Mouse (Mus musculus): ENCODE results near the gene Nck1.

The Nck1 gene

DNA sequence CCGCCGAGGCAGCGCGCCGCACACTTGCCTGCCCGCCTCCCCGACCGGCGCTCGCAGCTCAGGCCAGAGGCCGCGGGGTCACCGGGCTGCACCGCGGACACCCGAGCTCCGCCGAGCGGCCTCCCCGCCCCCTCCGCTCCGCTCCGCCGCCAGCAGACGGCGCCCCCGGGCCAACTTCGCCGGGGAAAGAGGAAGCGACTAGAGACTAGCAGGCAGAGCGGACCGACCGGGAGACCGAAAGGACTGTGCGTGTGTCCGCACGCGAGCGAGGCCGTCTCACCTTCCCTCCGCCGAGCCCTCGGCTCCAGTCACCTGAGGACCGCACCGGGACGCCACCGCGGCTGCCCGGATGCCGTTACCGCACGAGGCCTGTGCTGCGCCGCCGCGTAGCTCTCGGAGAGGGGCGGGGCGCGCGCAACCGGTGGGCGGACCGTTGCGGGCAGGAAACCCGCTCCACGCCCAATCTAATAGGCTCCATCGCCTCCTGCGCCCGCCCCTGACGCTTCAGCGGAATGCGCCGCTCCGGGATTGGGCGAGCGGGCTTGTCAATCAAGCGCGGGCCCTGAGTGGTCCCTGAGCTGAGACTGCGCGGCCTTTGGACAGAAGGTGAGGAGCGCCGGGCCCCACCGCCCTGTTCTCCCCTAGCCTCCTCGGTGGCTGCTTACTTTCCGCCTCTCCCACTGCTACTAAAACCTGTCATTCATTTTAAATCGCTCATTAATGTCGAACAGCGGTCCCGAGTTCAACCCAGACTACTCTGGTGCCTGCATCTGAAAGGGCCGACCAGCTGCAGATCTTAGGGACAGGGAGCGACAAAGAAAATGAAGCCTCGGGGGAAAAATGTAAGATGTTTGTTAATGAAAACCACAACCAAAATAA lies at the start of gene Nck1:
Gene Nck1, minus strand, starts transcription at position 420 of the 879 bp plus-strand sequence.
- peak; percentile 92 for DNase-seq (ENCODE audit: low read depth, low spot score)

DNA sequence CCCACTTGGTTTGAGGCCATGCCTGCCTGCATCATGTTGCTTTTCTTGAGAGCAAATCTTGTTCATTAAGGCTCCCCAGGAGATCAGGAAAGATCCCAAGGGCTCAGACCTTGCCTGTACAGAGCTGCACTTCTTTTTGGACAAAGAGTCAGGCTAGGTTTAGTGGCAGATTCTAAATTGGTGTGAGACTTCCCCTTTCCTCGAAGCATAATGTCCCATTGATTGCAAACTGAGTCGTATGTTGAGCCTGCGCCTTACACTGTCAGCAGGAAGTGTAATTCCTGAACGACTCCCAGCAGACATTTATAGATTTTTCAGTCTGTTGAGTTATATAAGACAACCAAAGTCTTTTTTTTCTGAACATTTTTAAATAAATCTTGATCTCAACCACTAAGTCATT lies 44.5 kb upstream of the Nck1 start:
- DNase-seq (ENCODE audit: low read depth, low spot score) = no peak

DNA sequence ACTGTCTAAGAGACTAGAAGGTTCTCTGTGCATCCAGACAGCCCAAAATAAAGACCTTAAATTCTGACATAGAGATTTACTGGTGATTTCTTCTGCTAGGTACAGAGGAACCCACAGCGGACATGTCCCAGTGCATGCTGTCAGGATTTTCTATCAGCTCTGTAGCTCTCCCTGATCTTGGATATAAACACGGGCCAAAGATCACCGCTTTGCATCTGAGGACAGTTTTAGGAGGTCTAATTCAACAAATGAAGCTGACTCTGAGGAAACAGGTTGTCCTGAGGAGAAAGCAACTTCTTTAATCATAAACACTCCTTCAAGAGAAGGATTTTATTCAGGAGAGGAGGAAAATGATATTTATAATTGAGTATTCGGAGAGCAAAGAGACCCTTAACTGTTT lies 38.1 kb upstream of the Nck1 start:
- DNase-seq (ENCODE audit: low read depth, low spot score) = no peak

- DNase-seq (ENCODE audit: low read depth, low spot score) = no peak
Measured at GRCm38 (mm10) chr9:100582883-100583575, 37.1 kb upstream of the Nck1 start.

DNA sequence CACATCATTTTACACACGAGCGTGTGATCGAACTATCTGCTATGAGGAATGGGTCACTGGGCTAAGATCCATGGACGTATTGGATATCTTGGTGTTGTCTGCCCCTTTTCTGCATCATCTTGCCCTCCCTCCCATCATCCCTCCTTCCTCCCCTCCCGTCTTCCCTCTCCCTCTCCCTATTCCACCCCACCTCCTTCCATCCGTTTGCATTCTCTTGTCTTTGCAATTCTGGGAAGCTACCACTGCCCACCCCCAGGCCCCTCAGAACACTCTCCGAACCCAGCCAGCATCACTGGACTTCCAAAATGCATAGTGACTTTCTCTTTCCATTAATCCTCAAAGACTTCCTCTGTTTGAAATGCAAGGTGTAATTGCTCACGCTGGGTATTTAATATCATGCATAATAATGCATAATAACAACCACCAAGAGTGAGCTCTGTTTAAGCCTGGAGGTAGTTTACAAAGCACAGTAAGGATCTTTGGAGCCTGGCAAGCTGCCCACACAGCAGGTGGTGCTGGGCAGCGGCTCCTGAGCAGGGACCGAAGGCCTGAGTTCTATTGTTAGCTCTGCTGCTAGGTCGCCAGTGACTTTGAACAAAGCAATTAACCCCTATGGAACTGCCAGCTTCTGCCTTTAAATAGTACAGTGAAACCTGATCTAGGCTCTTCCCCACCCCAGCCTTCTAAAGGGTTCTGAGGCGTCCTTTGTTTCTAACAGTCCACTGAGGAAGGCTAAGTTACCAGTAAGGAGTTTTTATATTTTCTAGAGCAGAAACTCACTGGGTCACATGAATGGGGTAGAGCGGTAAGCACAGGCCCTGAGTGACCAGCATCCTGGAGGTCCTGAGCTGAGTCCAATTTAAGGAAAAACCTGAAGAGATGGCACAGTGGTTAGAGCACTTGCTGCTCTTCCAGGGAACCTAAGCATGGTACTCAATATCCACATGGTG lies 35.9 kb upstream of the Nck1 start:
- no peak for DNase-seq (ENCODE audit: low read depth, low spot score)

DNA sequence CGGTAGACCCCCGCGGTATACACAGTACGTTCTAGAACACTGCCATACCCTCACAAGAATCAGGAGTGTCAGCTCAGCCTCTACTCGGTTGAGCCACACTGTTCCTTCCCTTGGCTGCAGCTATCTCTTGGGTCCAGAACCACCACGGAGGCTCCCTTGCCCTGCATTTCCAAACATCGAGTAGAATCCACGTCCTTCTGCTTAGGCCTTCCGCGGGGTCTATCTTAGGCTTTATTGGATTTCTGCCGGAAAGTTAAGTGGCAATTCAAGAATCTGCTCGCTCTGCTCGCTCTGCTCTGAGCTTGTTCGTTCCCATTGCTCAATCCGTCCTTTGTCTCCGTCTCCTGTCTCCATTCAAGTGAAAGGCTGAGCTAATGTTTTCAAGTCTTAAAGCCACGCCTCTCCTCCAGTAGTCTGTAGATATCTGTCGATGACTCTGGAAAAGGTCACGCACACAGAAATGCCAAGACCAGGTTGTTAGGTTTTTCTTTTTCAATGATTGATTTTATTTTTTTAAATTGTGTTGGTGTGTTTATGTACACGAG lies 34.3 kb upstream of the Nck1 start:
- no peak for DNase-seq (ENCODE audit: low read depth, low spot score)

GRCm38 (mm10) chr9:100573942-100574341 lies 28.0 kb upstream of the Nck1 start:
- DNase-seq (ENCODE audit: low read depth, low spot score) = no peak

GRCm38 (mm10) chr9:100573300-100573699 lies 27.4 kb upstream of the Nck1 start:
- DNase-seq (ENCODE audit: low read depth, low spot score) = no peak

DNA sequence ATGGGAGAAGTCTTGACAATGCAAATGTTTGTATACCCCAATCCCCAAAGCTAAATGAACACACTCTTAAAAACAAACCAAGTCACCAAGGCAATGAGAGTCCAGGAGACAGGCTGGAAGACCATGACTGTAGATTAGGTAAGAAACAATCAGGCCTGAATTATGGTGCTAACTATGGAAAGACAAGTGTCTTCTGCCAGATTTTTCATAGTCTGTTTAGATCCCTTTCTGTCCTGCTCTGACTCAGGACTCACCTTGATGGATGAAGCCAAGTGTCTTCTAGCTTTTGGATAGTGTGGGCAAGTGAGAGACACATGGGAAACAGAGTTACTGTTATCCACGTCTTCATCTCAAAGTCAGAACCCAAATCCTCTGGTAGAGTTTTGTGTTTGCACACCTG lies 25.6 kb upstream of the Nck1 start:
- DNase-seq (ENCODE audit: low read depth, low spot score) = no peak

GRCm38 (mm10) chr9:100570626-100571233 lies 24.8 kb upstream of the Nck1 start, which contains the start of gene Slc35g2:
Gene Slc35g2, minus strand, starts transcription at chr9:100571090.
- no peak for DNase-seq (ENCODE audit: low read depth, low spot score)

DNA sequence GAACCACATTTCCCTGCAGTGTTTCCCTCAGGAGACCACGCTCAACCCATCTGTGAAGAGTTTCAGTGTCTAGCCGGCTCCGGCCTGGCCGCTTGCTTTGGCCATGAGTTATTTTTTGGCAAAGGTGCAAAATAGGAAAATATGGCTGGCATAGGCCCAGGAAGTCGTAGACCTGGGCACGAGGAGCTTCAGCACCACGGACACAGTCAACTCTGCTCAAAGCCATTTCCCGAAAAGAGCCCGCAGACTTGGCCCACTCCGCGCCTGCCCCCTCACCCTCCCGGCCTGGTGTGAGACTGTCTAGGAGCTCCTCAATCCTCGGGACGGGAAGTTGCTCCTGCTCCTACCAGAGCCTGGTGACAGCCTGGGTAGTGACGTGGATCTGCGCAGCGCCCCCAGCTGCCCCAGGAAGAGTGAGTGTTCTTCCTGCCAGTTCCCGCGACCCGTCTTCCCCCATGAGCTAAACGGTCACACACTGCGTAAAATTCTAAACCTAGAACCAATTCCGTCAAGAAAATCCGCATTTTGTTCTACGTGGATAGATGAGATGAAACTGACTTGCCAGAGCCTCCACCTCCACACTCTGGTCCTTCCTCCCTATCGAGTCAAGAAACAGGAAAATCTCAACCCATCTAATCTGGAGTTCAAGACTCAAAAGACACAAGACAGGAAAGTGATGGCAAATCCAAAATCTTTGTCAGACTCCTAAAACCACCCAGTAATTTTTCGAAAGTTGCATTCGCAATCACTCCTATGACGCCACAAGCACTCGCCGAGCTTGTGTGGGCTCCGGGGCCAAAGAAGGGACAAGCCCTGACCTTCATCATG lies 24.1 kb upstream of the Nck1 start:
- no peak for DNase-seq (ENCODE audit: low read depth, low spot score)

DNA sequence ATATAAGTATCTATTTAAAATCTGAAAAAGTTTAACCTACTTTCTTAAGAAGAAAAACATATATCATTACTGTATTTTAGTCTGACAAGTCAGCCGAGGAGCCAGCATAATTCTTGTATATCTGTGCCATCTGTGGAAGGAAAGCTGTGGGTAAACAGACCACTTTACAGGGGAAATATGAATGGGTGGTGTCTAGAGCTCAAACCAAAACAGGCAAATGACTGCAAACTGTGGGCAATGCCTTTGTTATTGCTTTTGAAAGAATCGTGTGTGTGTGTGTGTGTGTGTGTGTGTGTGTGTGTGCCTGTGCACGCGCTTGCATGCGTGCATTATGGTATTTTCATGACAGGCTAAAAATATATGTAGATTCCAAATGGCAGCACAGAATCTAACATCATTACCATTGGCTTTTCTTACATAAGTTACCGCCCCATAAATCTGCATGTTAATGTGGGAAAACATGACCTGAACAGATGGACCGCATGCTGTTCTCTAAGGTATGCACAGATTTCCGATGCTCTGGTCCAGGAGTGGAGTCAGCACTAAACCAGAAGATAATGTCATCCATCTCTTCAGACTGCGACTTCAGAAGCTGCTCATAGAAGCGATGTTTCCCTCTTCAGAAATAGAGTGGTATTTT lies 14.4 kb upstream of the Nck1 start:
- DNase-seq (ENCODE audit: low read depth, low spot score) = no peak

- no peak for DNase-seq (ENCODE audit: low read depth, low spot score)
Measured at GRCm38 (mm10) chr9:100558991-100559390, 13.1 kb upstream of the Nck1 start.

DNA sequence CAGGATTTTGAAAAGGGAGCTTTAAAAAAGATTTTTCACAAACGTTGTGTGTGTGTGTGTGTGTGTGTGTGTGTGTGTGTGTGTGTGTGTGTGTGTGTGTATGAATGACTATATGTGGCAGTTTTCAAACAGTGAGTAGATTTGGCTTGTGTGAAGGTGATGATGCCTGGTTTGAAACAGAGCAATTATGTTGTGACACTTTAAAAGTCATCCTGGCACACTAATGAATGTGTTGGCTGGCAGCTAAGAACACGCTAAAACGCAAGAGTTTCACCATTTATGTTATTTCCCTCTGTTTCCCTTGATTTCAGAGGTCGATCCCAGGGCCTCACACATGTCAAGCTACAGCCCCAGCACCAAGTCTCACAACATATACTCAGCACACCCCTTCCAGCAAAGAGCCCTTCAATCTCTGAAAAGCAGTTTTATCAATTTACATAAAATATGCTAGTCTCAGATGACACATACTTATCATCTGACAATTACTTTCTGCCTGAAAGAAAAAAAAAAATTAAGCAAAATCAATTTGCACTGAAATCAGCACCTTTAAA lies 12.2 kb upstream of the Nck1 start:
- DNase-seq (ENCODE audit: low read depth, low spot score) = no peak

DNA sequence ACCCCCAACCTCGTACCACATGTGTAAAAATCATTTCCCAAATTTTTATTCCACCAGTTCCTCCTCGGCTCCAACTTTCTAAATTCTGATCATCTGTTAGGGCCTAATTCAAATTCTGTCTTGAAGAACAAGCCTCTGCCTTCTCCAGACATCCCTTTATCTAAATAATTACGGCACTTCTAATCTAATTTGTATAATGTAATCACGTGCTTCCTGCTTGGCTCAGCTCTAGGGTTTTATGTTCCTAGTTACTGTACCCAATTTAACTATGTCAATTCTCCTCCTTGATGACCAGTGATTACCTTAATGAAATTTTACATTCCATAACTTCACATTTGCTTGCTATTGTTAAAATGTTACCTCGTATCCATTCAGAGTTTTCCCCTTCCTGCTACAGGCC lies 9.8 kb upstream of the Nck1 start:
- no peak for DNase-seq (ENCODE audit: low read depth, low spot score)

DNA sequence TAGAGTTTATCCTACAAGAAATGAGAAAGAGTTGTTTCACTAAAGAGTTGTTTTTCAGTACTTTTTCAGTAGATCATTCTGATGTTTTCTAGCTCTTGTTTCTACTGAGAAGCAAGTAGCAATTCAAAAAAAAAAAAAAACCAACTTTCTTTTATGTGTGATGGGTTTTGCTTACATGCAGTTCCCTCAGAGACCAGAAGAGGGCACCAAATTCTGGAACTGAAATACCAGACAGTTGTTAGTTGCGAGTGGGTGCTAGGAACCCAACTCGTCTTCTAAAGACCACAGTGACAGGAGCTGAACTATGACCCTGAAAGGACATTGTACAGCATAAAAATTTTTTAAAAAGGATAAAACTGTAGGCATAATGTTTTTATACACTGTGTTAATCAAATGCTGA lies 2.4 kb upstream of the Nck1 start:
- DNase-seq (ENCODE audit: low read depth, low spot score) = no peak

DNA sequence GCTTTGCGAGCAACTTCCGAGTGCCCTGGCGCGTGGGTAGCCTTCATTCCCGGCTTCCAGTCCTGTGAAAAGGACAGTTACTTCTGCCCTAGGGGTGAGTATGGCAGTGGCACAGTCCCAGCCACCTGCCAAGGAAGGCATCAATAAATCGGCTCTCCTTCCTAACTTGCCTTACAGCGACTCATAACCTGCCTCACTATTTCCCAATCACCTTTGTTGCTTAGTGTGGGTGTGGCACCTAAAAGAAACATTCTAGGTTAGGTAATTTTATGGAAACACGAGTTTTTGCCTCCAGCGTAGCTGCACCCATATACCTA lies 618 bp upstream of the Nck1 start:
- no peak for DNase-seq (ENCODE audit: low read depth, low spot score)

GRCm38 (mm10) chr9:100544948-100545714 lies 803 bp downstream of the Nck1 start:
- DNase-seq (ENCODE audit: low read depth, low spot score) = no peak

Data from WW6 (cell line).